Mouse (Mus musculus) bone marrow macrophage, adult 2 months (primary cell): Measurements from ENCODE around the gene Prol1.

Experiments
- CTCF ChIP-seq: IDR thresholded peaks from 2 replicates; pipeline ENCODE4 v1.5.1; 2012; ENCODE audit warnings: low read depth, mild to moderate bottlenecking, low read length, moderate library complexity
- POLR2A ChIP-seq: IDR thresholded peaks from 2 replicates; pipeline ENCODE4 v1.6.1; 2012; ENCODE audit warnings: mild to moderate bottlenecking, low read depth, low read length, borderline replicate concordance

- TF ChIP-seq CTCF: no peak
- no peak for TF ChIP-seq POLR2A
These were observed 49.8 kb downstream of the Prol1 start for GRCm38 (mm10) chr5:88366886-88367285.
